Mouse (Mus musculus) NIH3T3 (cell line): ENCODE measurements at regions not wholly inside any gene's neighbourhood (a gene's known extent, or its start where the extent isn't known, plus 50 kb on each side); places are given as distances from the start of the nearest gene placed in this dataset.
"Not testable (repeated sequence)": the region's sequence is repeated elsewhere in the genome, so short reads cannot be mapped to it uniquely, and the experiment has no call there.

ENCODE experiments used
- DNase-seq: peaks from one replicate; pipeline ENCODE4 v3.0.0-alpha.2; 2012; ENCODE audit warnings: low read depth

DNA sequence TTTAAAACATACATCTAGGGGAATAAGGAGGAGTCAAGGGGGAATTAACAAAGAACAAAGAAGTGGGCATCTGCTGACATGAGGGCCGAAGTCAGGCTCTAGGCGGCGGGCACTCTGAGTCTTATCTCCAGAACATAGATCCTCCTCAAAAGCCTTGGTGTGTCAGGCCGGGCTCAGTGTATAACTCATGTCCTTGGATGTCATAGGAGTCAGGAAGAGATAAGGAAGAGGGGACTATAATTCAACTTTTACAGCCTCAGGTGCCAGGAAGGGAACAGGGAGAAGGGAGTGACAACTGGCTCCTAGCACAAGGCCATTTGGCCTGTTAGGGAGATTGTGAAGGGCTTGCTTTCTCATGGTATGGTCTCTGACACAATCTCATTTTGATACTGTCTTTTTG, 185.9 kb upstream of the Ube2e2 start:
- DNase-seq = not testable (repeated sequence)

DNA sequence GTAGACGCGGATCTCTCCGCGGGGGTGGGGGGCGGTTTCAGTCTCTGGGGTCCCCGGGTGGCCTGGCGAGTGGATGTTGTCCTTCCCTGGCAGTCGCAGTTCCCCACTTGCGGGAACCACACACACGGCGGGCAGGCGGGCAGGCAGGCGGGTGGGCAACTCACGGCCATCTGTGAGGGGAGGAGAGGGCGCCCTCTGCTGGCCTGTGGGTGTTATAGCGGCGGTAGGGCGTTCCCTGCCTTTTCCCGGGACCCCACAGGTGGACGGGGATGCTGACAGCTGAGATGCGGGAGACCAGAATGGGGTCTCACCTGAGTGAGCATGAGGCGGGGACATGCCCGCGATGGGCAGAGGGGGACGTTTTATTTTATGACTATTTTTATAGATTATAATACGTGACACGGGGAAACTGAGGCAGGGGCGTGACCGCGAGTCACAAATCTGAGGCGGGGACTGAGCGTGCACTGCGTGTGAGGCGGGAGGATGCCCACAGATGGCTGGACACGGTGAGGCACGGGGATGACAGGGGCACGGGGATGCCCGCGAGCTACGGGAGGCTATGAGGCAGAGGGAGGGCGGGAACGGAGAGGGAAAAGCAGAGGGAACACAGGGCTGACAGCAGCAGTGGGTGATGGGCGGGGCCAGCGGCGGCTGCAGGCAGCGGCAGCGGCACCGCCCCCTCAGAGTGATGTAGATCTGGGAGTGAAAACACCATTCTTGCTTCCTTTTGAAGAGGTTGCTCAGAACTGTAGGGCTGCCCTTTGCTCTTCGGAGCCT, 148.1 kb upstream of the Ube2e2 start:
- peak; percentile 33 for DNase-seq

DNA sequence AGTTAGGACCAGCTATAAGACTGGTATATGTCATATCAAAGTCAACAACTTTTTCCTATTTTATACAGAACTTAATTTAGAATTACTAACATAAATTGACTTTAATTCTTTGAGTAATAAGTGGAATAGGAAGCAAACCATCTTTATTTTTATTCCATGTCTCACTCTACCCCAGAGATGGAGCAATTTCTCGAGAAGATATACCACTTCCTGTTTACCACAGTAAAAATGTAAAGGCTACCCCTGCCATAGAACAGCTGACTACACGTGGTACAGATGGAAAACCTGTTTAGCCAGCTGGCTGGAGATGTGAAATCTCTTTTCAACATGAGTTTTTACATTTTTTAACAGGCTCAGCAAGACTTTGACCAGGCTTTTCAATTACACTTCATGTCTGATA, 126.0 kb upstream of the Ube2e2 start:
- DNase-seq = no peak

DNA sequence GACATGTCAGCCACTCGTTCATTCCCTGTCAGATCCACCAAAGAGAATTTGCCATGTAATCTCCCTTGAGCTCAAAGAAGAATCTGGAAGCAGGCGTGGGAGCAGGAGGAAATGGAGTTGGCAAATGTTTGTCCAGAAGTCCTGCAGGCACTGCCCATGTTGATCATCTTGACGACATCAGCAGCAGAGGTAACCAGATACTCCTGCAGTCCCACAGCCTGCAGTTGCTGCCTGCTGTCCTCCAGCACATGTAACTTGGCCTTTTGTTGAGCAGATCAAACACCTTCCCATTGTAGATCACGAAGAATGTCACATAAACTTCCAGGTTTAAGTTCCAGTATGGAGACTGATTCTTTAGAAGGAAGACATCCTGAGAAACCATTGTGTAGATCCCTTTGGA, 121.3 kb upstream of the Ube2e2 start:
- no peak for DNase-seq

DNA sequence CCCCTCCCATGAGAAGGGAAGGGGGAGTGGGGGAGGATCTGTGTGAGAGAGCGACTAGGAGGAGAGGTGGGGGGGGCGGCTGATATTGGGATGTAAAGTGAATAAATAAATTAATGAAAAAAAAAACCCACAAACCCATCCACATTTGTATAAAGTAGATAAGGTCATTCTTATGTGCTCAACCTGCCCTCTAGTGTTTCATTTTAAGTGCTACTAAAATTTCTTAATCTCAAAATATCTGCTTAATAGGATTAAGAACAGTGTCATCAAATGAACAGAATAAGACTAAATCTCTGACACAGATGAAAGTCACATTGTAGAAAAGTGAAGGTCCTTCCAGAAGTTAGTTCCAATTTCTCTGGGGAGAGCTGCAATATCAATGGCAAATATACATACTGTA, 119.5 kb upstream of the Ube2e2 start:
- DNase-seq = peak; percentile 6

DNA sequence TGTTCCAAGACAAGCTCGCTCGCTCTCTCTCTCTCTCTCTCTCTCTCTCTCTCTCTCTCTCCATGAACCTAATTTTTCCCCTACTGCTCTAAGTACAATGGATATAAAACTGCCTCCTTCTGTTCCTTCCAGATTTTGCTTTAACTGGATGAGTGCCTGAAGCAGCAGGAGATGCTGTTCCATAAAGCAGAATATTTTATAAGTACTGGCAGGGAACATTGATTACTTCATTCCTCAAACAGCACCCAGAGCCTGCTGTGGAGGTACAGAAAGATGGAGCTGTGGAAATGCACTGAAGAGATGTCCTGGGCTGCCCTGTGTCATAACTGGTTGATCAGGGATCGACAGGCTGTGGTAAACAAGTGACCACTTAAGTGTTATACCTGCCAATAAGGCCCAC, 89.8 kb upstream of the Ube2e2 start:
- DNase-seq = no peak

DNA sequence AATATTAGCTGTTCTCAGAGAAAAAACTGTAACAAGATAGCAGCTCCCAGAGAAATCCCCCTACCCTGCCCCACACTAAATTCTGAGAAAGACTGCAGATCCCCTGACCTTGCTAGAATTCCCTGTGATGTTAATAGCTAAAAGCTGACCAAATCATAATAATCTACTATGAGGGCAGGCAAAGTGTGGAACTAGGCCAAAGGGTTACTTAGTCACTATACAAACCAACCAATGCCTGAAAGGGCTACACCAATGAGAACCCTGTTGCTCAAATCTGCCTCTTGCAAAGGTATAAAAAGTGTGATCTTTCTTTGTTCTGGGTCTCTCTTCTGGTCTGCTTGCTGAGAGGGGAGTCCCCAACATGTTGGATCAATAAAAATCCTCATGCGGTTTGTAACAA, 69.8 kb upstream of the Ube2e2 start:
- DNase-seq = peak; percentile 20

DNA sequence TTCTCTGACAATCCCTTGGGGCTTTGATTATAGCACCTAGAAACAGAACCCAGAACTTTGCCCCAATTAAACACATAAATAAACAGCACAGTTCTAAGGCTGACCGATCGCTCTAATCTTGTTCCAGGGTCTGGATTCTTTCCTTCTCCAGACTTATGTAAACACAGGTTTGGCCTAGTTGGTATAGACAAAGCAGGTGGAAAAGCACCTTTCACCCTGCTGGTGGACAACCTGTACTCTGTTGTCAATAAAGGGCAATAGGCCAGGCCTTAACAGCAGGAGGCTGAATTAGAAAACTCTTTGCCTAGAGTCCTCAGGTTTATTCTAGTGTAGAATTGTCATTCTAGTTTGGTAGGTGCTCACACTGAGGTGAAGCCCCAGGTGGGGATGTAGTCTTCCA, 69.2 kb upstream of the Ube2e2 start:
- DNase-seq = no peak
